Mouse (Mus musculus) megakaryocyte, embryonic 14.5 days (primary cell): ENCODE measurements around the gene Pdcd1.

Experiments
- FLI1 ChIP-seq: IDR thresholded peaks from 2 replicates; pipeline ENCODE4 v1.6.1; 2012; ENCODE audit warnings: low read length, inconsistent platforms, mixed read lengths
- GATA1 ChIP-seq: IDR thresholded peaks from 3 replicates; pipeline ENCODE4 v1.6.1; 2012; ENCODE audit warnings: mixed read lengths, low read length, inconsistent platforms, borderline replicate concordance

- TF ChIP-seq GATA1 = no peak
- TF ChIP-seq FLI1 = no peak
Observed at GRCm38 (mm10) chr1:94052373-94052772, at the start of gene Pdcd1.
